Mouse (Mus musculus): ENCODE data around the gene Zfp266.

The Zfp266 gene

GRCm38 (mm10) chr9:20492527-20493233 lies 28.5 kb downstream of the Zfp266 start, which contains the start of gene Zfp426:
Gene Zfp426, minus strand, starts transcription at chr9:20492746.
- peak; percentile 83 to 92 for DNase-seq (ENCODE audit: low spot score in 2 of 2)

GRCm38 (mm10) chr9:20491858-20492526 lies 29.2 kb downstream of the Zfp266 start:
- DNase-seq (ENCODE audit: low spot score in 2 of 2) = no peak

DNA sequence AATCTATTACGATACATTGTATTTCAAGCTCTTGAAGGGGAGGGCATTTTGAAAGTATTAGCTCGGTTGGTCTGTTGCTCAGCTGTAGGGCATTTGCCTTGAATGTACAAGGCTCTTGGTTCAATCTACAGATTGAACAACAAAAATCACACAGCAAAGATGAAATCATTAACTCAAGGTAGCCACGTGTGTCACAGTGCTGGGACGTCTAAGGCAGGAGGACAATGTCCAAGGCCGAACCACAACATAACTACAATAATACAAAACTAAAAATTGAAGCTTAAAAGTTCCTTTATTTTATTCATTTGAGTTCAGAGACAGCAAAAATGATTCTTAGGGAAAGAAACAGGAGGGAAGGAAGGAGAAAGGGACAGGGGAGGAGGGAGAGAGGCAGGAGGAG lies 31.7 kb downstream of the Zfp266 start:
- no peak for DNase-seq (ENCODE audit: low spot score in 2 of 2)

GRCm38 (mm10) chr9:20479396-20479795 lies 41.8 kb downstream of the Zfp266 start:
- DNase-seq (ENCODE audit: low spot score in 2 of 2) = no peak

DNA sequence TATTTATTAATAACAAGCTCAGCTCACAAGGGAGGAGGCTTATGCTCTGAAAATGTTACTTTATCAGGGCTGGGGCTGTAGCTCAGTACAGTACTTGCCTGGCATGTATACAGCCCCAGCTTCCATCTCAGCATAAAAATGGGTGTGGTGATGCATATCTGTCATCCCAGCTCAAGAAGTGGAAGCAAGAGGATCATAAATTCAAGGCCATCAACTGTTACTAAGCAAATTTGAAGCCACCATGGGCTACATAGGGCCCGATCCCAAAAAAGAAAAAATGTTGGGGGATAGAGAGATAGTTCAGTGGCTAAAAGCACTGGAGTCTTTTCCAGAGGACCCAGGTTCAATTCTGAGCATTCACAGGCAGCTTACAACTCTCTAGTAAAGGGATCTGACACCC lies 44.6 kb downstream of the Zfp266 start:
- no peak for DNase-seq (ENCODE audit: low spot score in 2 of 2)

GRCm38 (mm10) chr9:20466761-20467442 lies 54.3 kb downstream of the Zfp266 start:
- peak; percentile 61 to 66 for DNase-seq (ENCODE audit: low spot score in 2 of 2)

DNA sequence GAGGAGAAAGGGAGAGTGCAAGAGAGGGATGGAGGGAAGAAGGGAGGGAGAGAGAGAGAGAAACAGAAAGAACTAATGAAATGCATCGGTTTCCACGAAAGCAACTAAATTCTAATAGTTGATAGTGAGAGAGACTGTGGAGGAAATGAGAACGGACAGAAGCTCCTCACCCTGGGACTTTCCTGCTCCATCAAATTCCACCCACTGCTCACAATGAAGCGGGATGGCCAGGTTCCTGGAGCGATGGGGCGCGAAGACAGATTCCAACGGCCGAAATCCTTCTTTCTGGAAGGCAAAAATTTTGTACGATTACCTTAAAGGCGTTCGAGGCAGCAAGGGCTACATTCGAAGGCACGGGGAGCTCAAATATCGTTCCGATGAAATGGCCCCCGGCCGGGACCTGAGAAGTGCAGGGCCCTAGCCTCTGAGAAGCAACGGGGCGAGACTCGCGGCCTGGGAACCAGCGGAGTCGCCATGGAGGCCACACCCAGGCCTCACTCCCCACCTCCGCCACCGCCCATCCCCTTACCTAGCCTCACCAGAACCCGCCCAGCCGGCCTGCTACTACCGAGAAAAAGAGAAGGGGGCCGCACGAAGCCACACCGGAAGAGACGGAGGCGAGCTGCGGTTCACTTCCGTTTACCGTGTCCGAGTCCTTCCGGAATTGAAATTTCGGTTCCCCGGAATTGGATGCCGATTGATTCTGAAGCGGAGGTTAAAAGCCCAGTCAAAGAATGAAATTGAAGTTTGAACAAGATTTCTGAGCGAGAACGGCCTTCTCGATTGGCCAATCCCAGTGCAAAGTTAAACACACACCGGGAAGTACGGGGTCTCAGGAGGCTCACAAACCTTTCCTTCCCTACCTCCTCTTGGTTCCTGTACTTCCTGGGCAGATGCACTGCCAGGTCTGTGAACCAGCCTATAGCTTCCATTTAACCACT lies 61.6 kb downstream of the Zfp266 start, which contains the start of gene Zfp26:
Gene Zfp26, minus strand, starts transcription at position 786 of the 941 bp plus-strand sequence.
- DNase-seq (ENCODE audit: low spot score in 2 of 2) = peak; percentile 81 to 83

- no peak for DNase-seq (ENCODE audit: low spot score in 2 of 2)
These were observed 67.6 kb downstream of the Zfp266 start for GRCm38 (mm10) chr9:20453647-20454046.

- DNase-seq (ENCODE audit: low spot score in 2 of 2) = no peak
These were observed 69.7 kb downstream of the Zfp266 start for GRCm38 (mm10) chr9:20451493-20451892.

All from right cerebral cortex, adult 2 months (tissue).